Mouse (Mus musculus): ENCODE data around the gene Cyp2d11. TPM values are rescaled to one million over a fixed set of nuclear protein-coding genes. Genes with fewer than 3 reads are reported as not detected.
"Not testable (repeated sequence)": the region's sequence is repeated elsewhere in the genome, so short reads cannot be mapped to it uniquely, and the experiment has no call there.

Gene Cyp2d11
- polyA plus RNA-seq, 1 experiment from 2014 or later, result not detected

- Histone ChIP-seq H3K4me1 (ENCODE audit: control insufficient read depth, insufficient read depth, low read length) (no peaks in the 10 kb centered on the region), H3K9me3 (replicated peaks; ENCODE audit: control insufficient read depth, low read length) (no peaks in the 10 kb centered on the region), H3K4me3 (ENCODE audit: low read depth, low read length) (no peak overlapping the region), H3K4me2 (ENCODE audit: low read depth, low read length) (no peak overlapping the region), H3K36me3 (replicated peaks; ENCODE audit: control insufficient read depth, insufficient read depth, low read depth, low read length) (no peaks in the 10 kb centered on the region), H3K9ac (replicated peaks; ENCODE audit: low read length) (no peak overlapping the region), H3K27me3 (ENCODE audit: control insufficient read depth, insufficient read depth, low read length) (no peaks in the 10 kb centered on the region), H3K27ac (replicated peaks; ENCODE audit: low read depth, low read length) (no peak overlapping the region)
- DNase-seq (ENCODE audit: low spot score), result no peak
- no peak for ATAC-seq (replicated peaks; ENCODE audit: insufficient number of reproducible peaks, low FRiP score, low TSS enrichment, low read depth)
Observed at GRCm38 (mm10) chr15:82402106-82402505, 8.3 kb upstream of the Cyp2d11 start.

GRCm38 (mm10) chr15:82401516-82401915 lies 7.7 kb upstream of the Cyp2d11 start:
- Histone ChIP-seq H3K9ac (replicated peaks; ENCODE audit: low read length) (no peak overlapping the region), H3K4me2 (ENCODE audit: low read depth, low read length) (no peak overlapping the region), H3K4me3 (ENCODE audit: low read depth, low read length) (no peak overlapping the region), H3K9me3 (replicated peaks; ENCODE audit: control insufficient read depth, low read length) (no peaks in the 10 kb centered on the region), H3K27ac (replicated peaks; ENCODE audit: low read depth, low read length) (no peak overlapping the region), H3K36me3 (replicated peaks; ENCODE audit: control insufficient read depth, insufficient read depth, low read depth, low read length) (no peaks in the 10 kb centered on the region), H3K4me1 (ENCODE audit: control insufficient read depth, insufficient read depth, low read length) (no peaks in the 10 kb centered on the region), H3K27me3 (ENCODE audit: control insufficient read depth, insufficient read depth, low read length) (no peaks in the 10 kb centered on the region)
- WGBS, result 59% methylated on average over 2 of the region's 2 CpGs
- ATAC-seq (replicated peaks; ENCODE audit: insufficient number of reproducible peaks, low FRiP score, low TSS enrichment, low read depth) (no peak), DNase-seq (ENCODE audit: low spot score) (no peak)

- H3K4me2 ChIP-seq (ENCODE audit: low read depth, low read length); H3K27ac ChIP-seq (replicated peaks; ENCODE audit: low read depth, low read length); H3K9me3 ChIP-seq (replicated peaks; ENCODE audit: control insufficient read depth, low read length); H3K36me3 ChIP-seq (replicated peaks; ENCODE audit: control insufficient read depth, insufficient read depth, low read depth, low read length); DNase-seq (ENCODE audit: low spot score); H3K4me3 ChIP-seq (ENCODE audit: low read depth, low read length); H3K9ac ChIP-seq (replicated peaks; ENCODE audit: low read length); H3K27me3 ChIP-seq (ENCODE audit: control insufficient read depth, insufficient read depth, low read length); H3K4me1 ChIP-seq (ENCODE audit: control insufficient read depth, insufficient read depth, low read length); ATAC-seq (replicated peaks; ENCODE audit: insufficient number of reproducible peaks, low FRiP score, low TSS enrichment, low read depth): not testable (repeated sequence)
- WGBS, result 92% methylated on average over 3 of the region's 3 CpGs
Observed at GRCm38 (mm10) chr15:82395955-82396354, 2.1 kb upstream of the Cyp2d11 start.

GRCm38 (mm10) chr15:82389916-82390315 lies 3.9 kb downstream of the Cyp2d11 start:
- H3K9ac ChIP-seq (replicated peaks; ENCODE audit: low read length); H3K27me3 ChIP-seq (ENCODE audit: control insufficient read depth, insufficient read depth, low read length); H3K9me3 ChIP-seq (replicated peaks; ENCODE audit: control insufficient read depth, low read length); H3K36me3 ChIP-seq (replicated peaks; ENCODE audit: control insufficient read depth, insufficient read depth, low read depth, low read length); H3K4me2 ChIP-seq (ENCODE audit: low read depth, low read length); H3K27ac ChIP-seq (replicated peaks; ENCODE audit: low read depth, low read length); H3K4me3 ChIP-seq (ENCODE audit: low read depth, low read length); ATAC-seq (replicated peaks; ENCODE audit: insufficient number of reproducible peaks, low FRiP score, low TSS enrichment, low read depth); DNase-seq (ENCODE audit: low spot score); H3K4me1 ChIP-seq (ENCODE audit: control insufficient read depth, insufficient read depth, low read length): not testable (repeated sequence)
- 91% methylated on average over 10 of the region's 10 CpGs for WGBS

GRCm38 (mm10) chr15:82385729-82386128 lies 8.1 kb downstream of the Cyp2d11 start:
- ATAC-seq (replicated peaks; ENCODE audit: insufficient number of reproducible peaks, low FRiP score, low TSS enrichment, low read depth), result no peak
- Histone ChIP-seq H3K9ac (replicated peaks; ENCODE audit: low read length) (no peak overlapping the region), H3K4me3 (ENCODE audit: low read depth, low read length) (no peak overlapping the region), H3K27me3 (ENCODE audit: control insufficient read depth, insufficient read depth, low read length) (no peaks in the 10 kb centered on the region), H3K4me2 (ENCODE audit: low read depth, low read length) (no peak overlapping the region), H3K4me1 (ENCODE audit: control insufficient read depth, insufficient read depth, low read length) (no peaks in the 10 kb centered on the region), H3K36me3 (replicated peaks; ENCODE audit: control insufficient read depth, insufficient read depth, low read depth, low read length) (no peaks in the 10 kb centered on the region), H3K9me3 (replicated peaks; ENCODE audit: control insufficient read depth, low read length) (no peaks in the 10 kb centered on the region), H3K27ac (replicated peaks; ENCODE audit: low read depth, low read length) (no peak overlapping the region)
- 92% methylated on average over 2 of the region's 2 CpGs for WGBS
- DNase-seq (ENCODE audit: low spot score), result no peak

GRCm38 (mm10) chr15:82382441-82382840 lies 11.4 kb downstream of the Cyp2d11 start:
- 83% methylated on average over 2 of the region's 2 CpGs for WGBS
- H3K27ac ChIP-seq (replicated peaks; ENCODE audit: low read depth, low read length), result no peak overlapping the region
- DNase-seq (ENCODE audit: low spot score) (no peak), ATAC-seq (replicated peaks; ENCODE audit: insufficient number of reproducible peaks, low FRiP score, low TSS enrichment, low read depth) (no peak)
- no peak overlapping the region for H3K4me3 ChIP-seq (ENCODE audit: low read depth, low read length)
- H3K9me3 ChIP-seq (replicated peaks; ENCODE audit: control insufficient read depth, low read length), result no peaks in the 10 kb centered on the region
- H3K4me2 ChIP-seq (ENCODE audit: low read depth, low read length), result no peak overlapping the region
- no peaks in the 10 kb centered on the region for H3K36me3 ChIP-seq (replicated peaks; ENCODE audit: control insufficient read depth, insufficient read depth, low read depth, low read length)
- no peaks in the 10 kb centered on the region for H3K4me1 ChIP-seq (ENCODE audit: control insufficient read depth, insufficient read depth, low read length)
- no peak overlapping the region for H3K9ac ChIP-seq (replicated peaks; ENCODE audit: low read length)
- H3K27me3 ChIP-seq (ENCODE audit: control insufficient read depth, insufficient read depth, low read length), result no peaks in the 10 kb centered on the region

- Histone ChIP-seq H3K4me2 (ENCODE audit: low read depth, low read length) (peak overlapping the region; percentile 48), H3K4me3 (ENCODE audit: low read depth, low read length) (peak overlapping the region; percentile 36; the same call in 1 of the 2 replicates), H3K27ac (replicated peaks; ENCODE audit: low read depth, low read length) (no peak overlapping the region), H3K36me3 (replicated peaks; ENCODE audit: control insufficient read depth, insufficient read depth, low read depth, low read length) (no peaks in the 10 kb centered on the region), H3K27me3 (ENCODE audit: control insufficient read depth, insufficient read depth, low read length) (no peaks in the 10 kb centered on the region), H3K9ac (replicated peaks; ENCODE audit: low read length) (peak overlapping the region; percentile 34; the same call in 1 of the 2 replicates), H3K4me1 (ENCODE audit: control insufficient read depth, insufficient read depth, low read length) (no peaks in the 10 kb centered on the region), H3K9me3 (replicated peaks; ENCODE audit: control insufficient read depth, low read length) (no peaks in the 10 kb centered on the region)
- no peak for DNase-seq (ENCODE audit: low spot score)
- WGBS, result 32% methylated on average over 7 of the region's 7 CpGs
- ATAC-seq (replicated peaks; ENCODE audit: insufficient number of reproducible peaks, low FRiP score, low TSS enrichment, low read depth), result no peak; the same call in 1 of the 2 replicates
Observed at GRCm38 (mm10) chr15:82380714-82381062, 13.1 kb downstream of the Cyp2d11 start.

GRCm38 (mm10) chr15:82379871-82380713 lies 13.7 kb downstream of the Cyp2d11 start, which contains the start of gene Cyp2d22:
Gene Cyp2d22, minus strand, starts transcription at chr15:82380260.
- H3K27me3 ChIP-seq (ENCODE audit: control insufficient read depth, insufficient read depth, low read length), result no peaks in the 10 kb centered on the region
- ATAC-seq (replicated peaks; ENCODE audit: insufficient number of reproducible peaks, low FRiP score, low TSS enrichment, low read depth), result peak; percentile 76
- peak within 1 kb of the TSS; percentile 66 for H3K9ac ChIP-seq (replicated peaks; ENCODE audit: low read length)
- peak within 1 kb of the TSS; percentile 36 for H3K4me3 ChIP-seq (ENCODE audit: low read depth, low read length)
- under 1% methylated on average over 18 of the region's 24 CpGs for WGBS
- peak; percentile 62 for DNase-seq (ENCODE audit: low spot score)
- no peaks in the 10 kb centered on the region for H3K36me3 ChIP-seq (replicated peaks; ENCODE audit: control insufficient read depth, insufficient read depth, low read depth, low read length)
- peak within 1 kb of the TSS; percentile 67 for H3K4me2 ChIP-seq (ENCODE audit: low read depth, low read length)
- no peaks in the 10 kb centered on the region for H3K9me3 ChIP-seq (replicated peaks; ENCODE audit: control insufficient read depth, low read length)
- H3K4me1 ChIP-seq (ENCODE audit: control insufficient read depth, insufficient read depth, low read length), result no peaks in the 10 kb centered on the region
- no peak within 1 kb of the TSS for H3K27ac ChIP-seq (replicated peaks; ENCODE audit: low read depth, low read length)

Data from embryonic facial prominence, embryonic 11.5 days (tissue).